Mouse (Mus musculus) right cerebral cortex, postnatal 36 days (tissue): ENCODE measurements at regions not wholly inside any gene's neighbourhood (a gene's known extent, or its start where the extent isn't known, plus 50 kb on each side); places are given as distances from the start of the nearest gene placed in this dataset.

Experiments used
- DNase-seq, 2 experiments: peaks; one replicate each; pipeline ENCODE4 v3.0.0; 2022; ENCODE audit warnings: low spot score in 2 of 2, mixed read lengths in 1 of 2

DNA sequence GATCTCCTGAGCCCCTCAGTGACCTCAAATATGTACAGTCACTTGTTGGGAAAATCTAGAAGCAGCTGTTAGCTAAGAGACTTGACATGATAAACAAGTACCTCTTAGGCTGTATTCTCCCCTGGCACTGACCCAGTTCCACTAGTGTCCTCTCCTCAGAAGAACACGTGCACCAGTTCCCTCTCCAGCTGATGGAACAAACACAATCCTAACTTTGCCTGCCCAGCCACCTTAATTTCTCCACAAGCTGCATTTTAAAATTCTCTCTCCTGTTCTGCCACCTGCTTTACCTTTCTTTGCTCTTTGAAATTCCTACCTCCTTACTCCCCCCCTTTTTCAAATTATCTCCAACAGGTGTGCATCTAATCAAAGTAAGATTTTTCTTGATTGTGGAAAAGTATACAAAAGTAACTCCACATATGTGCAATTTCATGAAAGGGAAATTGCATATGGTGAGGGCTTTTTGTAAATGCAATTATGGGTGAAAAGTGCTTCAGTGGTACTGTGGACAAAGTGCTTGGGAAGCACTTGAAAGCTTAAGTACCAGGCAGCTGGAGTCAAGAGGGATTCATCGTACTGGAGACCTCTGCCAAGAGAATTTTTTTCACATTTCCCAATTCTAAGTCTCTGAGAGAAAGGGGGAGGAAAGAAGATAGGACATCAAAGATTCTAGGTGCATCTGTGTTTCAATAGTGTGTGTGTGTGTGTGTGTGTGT is 590.7 kb upstream of the Acvr2a start:
- no peak for DNase-seq

GRCm38 (mm10) chr2:48250174-48250573 is 563.7 kb upstream of the Acvr2a start:
- no peak for DNase-seq

GRCm38 (mm10) chr2:48260299-48260698 is 553.6 kb upstream of the Acvr2a start:
- DNase-seq = no peak
